Mouse (Mus musculus): ENCODE data around the gene Hoxd12.

DNA sequence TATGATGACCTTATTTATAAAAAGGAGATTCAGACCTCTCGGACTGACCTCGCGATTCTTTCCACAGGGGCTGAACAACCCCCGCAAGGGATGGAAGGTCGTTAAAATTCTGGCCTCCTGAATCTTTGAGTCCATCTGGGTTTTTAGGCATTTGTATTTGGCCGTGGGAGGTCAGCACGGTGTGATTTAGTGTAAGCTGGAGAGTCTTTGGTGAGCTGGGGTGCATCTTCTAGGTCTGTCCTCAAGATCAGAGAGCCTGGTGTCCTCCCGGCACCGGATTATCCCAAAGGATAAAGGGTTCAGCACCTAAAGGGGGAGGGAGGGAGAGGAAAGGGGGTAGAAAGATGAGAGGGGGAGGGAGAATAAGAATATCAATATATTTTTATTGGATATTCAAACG lies 28.5 kb downstream of the Hoxd12 start:
- TF ChIP-seq CTCF (IDR thresholded peaks at IDR 0.05; ENCODE audit: low read depth) (no peak), EP300 (IDR thresholded peaks at IDR 0.05; ENCODE audit: low read depth) (no peak)
